Mouse (Mus musculus) hindbrain, postnatal 0 days (tissue): Measurements from ENCODE around the gene Fam50b. TPM values are rescaled to one million over a fixed set of nuclear protein-coding genes. Genes with fewer than 3 reads are reported as not detected.

Source experiments
- ATAC-seq: fragments of 200-750 bp; cut with Nextera tagmentation; 2 replicates; pipeline ENCODE4 v1.8.0; 2017; ENCODE audit warnings: mild to moderate bottlenecking, moderate TSS enrichment, moderate library complexity
- DNase-seq: peaks from one replicate; pipeline ENCODE4 v3.0.0-alpha.2; 2015; ENCODE audit warnings: low spot score
- H3K27ac ChIP-seq: fragments of 300-500 bp; sonication (generic); 2 replicates; pipeline ENCODE4 v1.5.1; 2014; ENCODE audit warnings: mild to moderate bottlenecking
- H3K27me3 ChIP-seq: fragments of 300-500 bp; sonication (generic); 2 replicates; pipeline ENCODE4 v1.6.1; 2014; ENCODE audit warnings: low read length, mixed read lengths; ENCODE audit not compliant: insufficient read depth
- H3K36me3 ChIP-seq: fragments of 300-500 bp; sonication (generic); 2 replicates; pipeline ENCODE4 v1.6.1; 2014; ENCODE audit warnings: low read length, mixed read lengths; ENCODE audit not compliant: insufficient read depth
- H3K4me1 ChIP-seq: fragments of 300-500 bp; sonication (generic); 2 replicates; pipeline ENCODE4 v1.6.1; 2014; ENCODE audit warnings: antibody characterized with exemption, low read length, mixed read lengths; ENCODE audit not compliant: insufficient read depth
- H3K4me2 ChIP-seq: fragments of 300-500 bp; sonication (generic); 2 replicates; pipeline ENCODE4 v1.6.1; 2014; ENCODE audit warnings: low read depth, mild to moderate bottlenecking, low read length, moderate library complexity, mixed read lengths
- H3K4me3 ChIP-seq: fragments of 300-500 bp; sonication (generic); 2 replicates; pipeline ENCODE4 v1.5.1; 2014; ENCODE audit warnings: low read length
- H3K9ac ChIP-seq: fragments of 300-500 bp; sonication (generic); replicated peaks from 2 replicates; pipeline ENCODE4 v1.6.1; 2014; ENCODE audit warnings: mild to moderate bottlenecking, low read length, moderate library complexity, mixed read lengths
- H3K9me3 ChIP-seq: fragments of 300-500 bp; sonication (generic); 2 replicates; pipeline ENCODE4 v1.6.1; 2016; ENCODE audit warnings: low read length, mixed read lengths
- CTCF ChIP-seq: IDR thresholded peaks from 2 replicates; pipeline ENCODE4 v1.5.1; 2016; ENCODE audit warnings: antibody characterized with exemption, control low read depth, low read depth
- WGBS: fragments of 180-500 bp; shearing (Covaris S2); extraction: QIAGEN DNeasy Blood & Tissue Kit; methylation state at CpG from one replicate; pipeline ENCODE4 v1.1.7; 2014; 5-methylcytosine and 5-hydroxymethylcytosine counted together
- polyA plus RNA-seq: library from polyadenylated mRNA; unstranded; fragments of >200 nt; fragmentation: Nextera tagmentation; extraction: Ambion mirVana; gene quantifications from 2 replicates; pipeline ENCODE4 v1.2.1, GENCODE M21; 2015
- total RNA-seq: library from RNA; depleted of rRNA; stranded (reverse); fragments of >200 nt; gene quantifications from 2 replicates; pipeline ENCODE4 v1.2.3, GENCODE M21; 2014

The Fam50b gene
- total and polyA plus RNA-seq, 2 experiments from 2014 or later: 0.19 TPM; not detected in 1

DNA sequence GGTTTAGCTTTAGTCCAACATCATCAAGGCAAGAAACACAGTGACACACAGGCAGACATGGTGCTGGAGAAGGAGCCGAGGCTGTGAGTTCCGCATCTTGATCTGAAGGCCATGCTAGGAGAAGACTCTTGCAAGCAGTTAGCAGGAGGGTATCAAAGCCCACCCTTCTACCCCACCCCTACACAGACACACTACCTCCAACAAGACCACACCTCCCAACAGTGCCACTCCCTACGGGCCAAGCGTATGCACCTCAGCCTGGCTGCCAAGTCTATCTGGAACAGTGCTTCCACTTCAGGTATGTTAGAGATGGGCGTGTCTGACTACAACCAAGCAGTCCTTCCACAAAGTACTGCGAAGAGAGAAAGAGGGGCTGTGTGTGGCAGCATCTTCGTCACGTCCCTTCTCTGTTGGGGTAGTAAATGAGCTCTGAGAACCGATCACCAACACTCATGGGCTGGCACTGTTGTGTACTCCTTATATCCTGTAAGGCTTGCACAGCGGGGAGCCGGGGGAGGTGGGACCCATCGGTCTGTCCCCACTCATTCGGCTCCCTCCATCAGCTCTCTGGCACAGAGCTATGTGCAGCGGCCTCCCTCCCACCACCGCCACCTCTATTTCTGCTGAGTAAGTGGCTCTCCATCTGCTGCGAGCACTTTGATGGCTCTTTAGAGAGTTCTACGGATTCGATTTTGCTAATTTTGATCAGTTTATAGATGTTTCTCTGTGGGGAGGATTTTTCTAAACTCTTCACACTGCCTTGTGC lies 33.1 kb downstream of the Fam50b start:
- Histone ChIP-seq H3K27me3 (no peaks in the 10 kb centered on the region), H3K36me3 (no peaks in the 10 kb centered on the region), H3K27ac (no peak overlapping the region), H3K4me2 (no peak overlapping the region), H3K4me1 (no peaks in the 10 kb centered on the region), H3K9ac (no peak overlapping the region), H3K9me3 (no peaks in the 10 kb centered on the region), H3K4me3 (no peak overlapping the region)
- no peak for TF ChIP-seq CTCF
- no peak for ATAC-seq
- no peak for DNase-seq
- WGBS: 76% methylated on average over 18 of the region's 18 CpGs

DNA sequence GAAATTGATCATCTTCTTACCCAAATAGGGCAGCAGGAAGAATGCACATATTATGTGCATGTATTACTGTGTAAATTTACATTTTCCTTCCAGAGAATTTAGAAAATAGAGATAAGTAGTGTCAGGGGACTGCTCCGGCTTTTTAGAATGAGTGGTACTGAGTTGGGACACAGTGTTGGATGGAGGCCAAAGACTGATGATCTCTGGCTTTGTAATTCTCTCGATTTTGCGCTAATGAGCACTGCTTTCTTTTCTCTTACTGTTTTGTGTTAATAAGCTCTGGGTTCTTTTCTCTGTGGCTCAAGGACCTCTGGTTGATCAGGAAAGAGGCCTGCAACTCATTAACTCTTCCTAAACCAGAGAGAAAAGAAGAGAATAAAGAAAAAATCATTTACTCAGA lies 42.1 kb downstream of the Fam50b start:
- no peak for ATAC-seq
- H3K4me2 ChIP-seq: no peak overlapping the region
- no peak overlapping the region for H3K9ac ChIP-seq
- WGBS: 31% methylated on average over 3 of the region's 3 CpGs
- no peaks in the 10 kb centered on the region for H3K36me3 ChIP-seq
- DNase-seq: no peak
- H3K27ac ChIP-seq: no peak overlapping the region
- H3K27me3 ChIP-seq: no peaks in the 10 kb centered on the region
- TF ChIP-seq CTCF: no peak
- no peaks in the 10 kb centered on the region for H3K9me3 ChIP-seq
- H3K4me1 ChIP-seq: no peaks in the 10 kb centered on the region
- no peak overlapping the region for H3K4me3 ChIP-seq

DNA sequence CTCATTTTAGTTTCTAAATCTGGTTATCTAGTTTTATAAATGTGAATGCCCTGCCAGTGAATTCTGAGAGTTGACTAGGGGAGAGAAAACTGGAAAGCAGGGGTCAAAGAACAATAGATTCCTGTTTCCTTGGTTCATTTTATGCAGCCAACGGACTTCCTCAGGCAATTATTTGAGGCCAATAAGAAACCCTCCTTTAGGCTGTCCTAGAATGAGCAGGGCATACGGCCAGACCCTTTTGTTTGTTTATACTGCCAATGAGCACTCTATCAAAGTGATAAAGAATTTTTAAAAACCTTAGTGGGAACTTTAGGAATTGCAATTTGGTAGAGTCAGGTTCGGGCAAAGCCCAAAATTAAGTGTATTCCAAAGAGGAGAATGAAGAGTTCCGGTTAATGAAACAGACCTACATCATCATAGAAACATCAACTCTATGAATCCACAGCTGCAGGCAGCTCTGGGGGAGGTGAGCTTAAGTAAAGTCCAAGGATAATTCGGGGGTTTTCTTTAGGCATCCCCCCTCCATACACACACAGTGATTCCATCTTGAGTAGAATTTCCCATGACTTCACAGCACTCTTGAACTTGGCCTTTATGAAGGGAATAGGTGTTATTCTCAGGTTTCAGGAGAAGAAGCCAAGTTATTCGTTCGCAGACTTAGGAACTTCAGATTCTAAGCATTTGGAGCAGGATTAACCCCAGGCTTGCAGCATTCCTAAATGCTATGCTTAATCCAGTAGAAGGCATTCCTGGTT lies 46.4 kb downstream of the Fam50b start:
- H3K9ac ChIP-seq: no peak overlapping the region
- no peaks in the 10 kb centered on the region for H3K36me3 ChIP-seq
- no peak for TF ChIP-seq CTCF
- no peaks in the 10 kb centered on the region for H3K27me3 ChIP-seq
- no peak overlapping the region for H3K4me3 ChIP-seq
- H3K4me2 ChIP-seq: no peak overlapping the region
- no peaks in the 10 kb centered on the region for H3K4me1 ChIP-seq
- DNase-seq: no peak
- no peaks in the 10 kb centered on the region for H3K9me3 ChIP-seq
- H3K27ac ChIP-seq: no peak overlapping the region
- WGBS: 61% methylated on average over 7 of the region's 7 CpGs
- ATAC-seq: no peak

DNA sequence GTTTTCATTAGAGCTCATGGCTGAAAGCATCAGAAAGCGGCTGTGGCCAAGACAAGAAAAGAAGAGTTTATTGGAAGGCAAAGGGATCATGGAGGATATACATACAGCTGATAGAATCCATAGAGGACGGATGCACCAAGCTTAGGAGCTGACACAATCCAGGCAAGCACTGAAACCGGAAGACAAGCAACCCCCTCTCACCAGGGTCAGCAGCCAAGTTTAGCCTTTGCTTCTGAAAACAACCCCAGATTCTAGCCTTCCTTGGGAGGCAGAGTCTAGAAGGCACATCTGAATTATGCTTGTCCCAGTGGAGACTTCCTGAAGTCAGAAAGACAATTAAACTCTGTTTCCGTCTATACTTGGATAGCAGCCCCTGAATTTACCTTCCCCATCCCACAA lies 47.0 kb downstream of the Fam50b start:
- no peak for ATAC-seq
- WGBS: 86% methylated on average over 4 of the region's 4 CpGs
- H3K4me2 ChIP-seq: no peak overlapping the region
- DNase-seq: no peak
- no peak overlapping the region for H3K4me3 ChIP-seq
- H3K9me3 ChIP-seq: no peaks in the 10 kb centered on the region
- H3K4me1 ChIP-seq: no peaks in the 10 kb centered on the region
- no peak overlapping the region for H3K9ac ChIP-seq
- H3K27me3 ChIP-seq: no peaks in the 10 kb centered on the region
- H3K27ac ChIP-seq: no peak overlapping the region
- H3K36me3 ChIP-seq: no peaks in the 10 kb centered on the region
- no peak for TF ChIP-seq CTCF

DNA sequence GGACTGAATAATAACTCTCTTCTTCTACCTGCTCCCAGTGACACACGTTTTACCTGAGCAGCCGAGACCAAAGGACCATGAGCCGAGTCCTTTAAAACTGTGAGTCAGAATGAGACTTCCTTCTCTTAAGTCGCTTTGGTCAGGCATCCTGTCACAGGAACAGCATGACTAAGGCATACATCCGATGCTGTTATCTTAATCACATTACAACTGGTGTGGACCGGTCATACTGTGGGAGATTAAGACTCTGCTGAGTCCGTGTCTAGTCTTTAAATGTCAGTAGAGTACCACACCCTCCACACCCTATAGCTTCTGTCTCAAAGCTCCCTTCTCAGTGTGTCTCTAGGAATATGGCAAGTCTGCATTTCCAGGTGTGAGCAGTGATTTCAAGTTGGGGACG lies 50.2 kb downstream of the Fam50b start:
- no peaks in the 10 kb centered on the region for H3K27me3 ChIP-seq
- no peak overlapping the region for H3K27ac ChIP-seq
- 86% methylated on average over 8 of the region's 8 CpGs for WGBS
- no peaks in the 10 kb centered on the region for H3K9me3 ChIP-seq
- H3K4me2 ChIP-seq: no peak overlapping the region
- no peak for DNase-seq
- H3K9ac ChIP-seq: no peak overlapping the region
- no peaks in the 10 kb centered on the region for H3K36me3 ChIP-seq
- ATAC-seq: no peak
- no peak overlapping the region for H3K4me3 ChIP-seq
- no peak for TF ChIP-seq CTCF
- no peaks in the 10 kb centered on the region for H3K4me1 ChIP-seq

DNA sequence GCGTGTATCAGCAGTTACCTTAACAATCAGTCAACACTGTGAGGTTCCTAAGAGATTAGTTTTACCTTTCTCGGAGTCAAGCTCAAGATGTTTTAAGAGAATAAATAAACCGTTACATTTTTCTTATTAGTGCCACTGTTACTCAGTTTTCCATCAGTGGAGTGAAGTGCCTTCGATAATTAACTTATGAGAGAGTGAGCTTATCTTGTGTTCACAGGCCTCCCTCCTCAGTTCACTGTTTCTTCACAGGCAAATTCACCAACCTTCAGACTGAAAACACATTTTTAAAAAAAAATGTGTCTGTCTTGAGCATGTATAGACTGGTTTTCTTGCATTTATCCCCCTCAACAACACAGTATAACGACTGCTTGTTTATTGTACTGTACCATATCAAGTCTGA lies 52.0 kb downstream of the Fam50b start:
- no peak overlapping the region for H3K27ac ChIP-seq
- no peak overlapping the region for H3K4me3 ChIP-seq
- no peaks in the 10 kb centered on the region for H3K9me3 ChIP-seq
- H3K4me2 ChIP-seq: no peak overlapping the region
- DNase-seq (no peak), ATAC-seq (no peak)
- no peaks in the 10 kb centered on the region for H3K4me1 ChIP-seq
- no peaks in the 10 kb centered on the region for H3K36me3 ChIP-seq
- WGBS: 89% methylated on average over 5 of the region's 5 CpGs
- no peak overlapping the region for H3K9ac ChIP-seq
- H3K27me3 ChIP-seq: no peaks in the 10 kb centered on the region
- no peak for TF ChIP-seq CTCF

DNA sequence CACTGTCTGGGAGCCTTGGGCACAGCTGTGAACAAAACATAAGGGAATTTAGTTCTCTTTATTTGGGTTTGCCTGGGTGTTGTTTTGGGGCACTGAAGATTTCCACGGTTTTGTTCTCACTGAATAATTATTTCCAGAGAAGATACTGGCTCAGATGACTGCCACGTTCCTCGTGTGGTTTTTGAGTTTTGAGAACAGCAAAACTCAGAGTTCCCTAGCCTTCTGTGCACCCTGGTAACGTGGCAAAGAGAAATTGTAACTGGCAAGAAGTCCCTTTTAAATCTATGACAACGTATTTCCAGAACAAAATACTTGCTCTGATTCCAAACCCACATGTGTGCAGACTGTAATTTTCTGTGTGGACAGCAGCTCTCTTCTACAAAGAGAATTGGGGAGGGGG lies 52.9 kb downstream of the Fam50b start:
- Histone ChIP-seq H3K36me3 (no peaks in the 10 kb centered on the region), H3K4me3 (no peak overlapping the region), H3K4me1 (no peaks in the 10 kb centered on the region), H3K27ac (no peak overlapping the region), H3K9ac (no peak overlapping the region), H3K9me3 (no peaks in the 10 kb centered on the region), H3K27me3 (no peaks in the 10 kb centered on the region), H3K4me2 (no peak overlapping the region)
- DNase-seq (no peak), ATAC-seq (no peak)
- TF ChIP-seq CTCF: no peak
- WGBS: 39% methylated on average over 5 of the region's 5 CpGs
